Mouse (Mus musculus) limb, embryonic 14.5 days (tissue): ENCODE measurements around the gene Cfap221. TPM values are rescaled to one million over a fixed set of nuclear protein-coding genes. Genes with fewer than 3 reads are reported as not detected.

Source experiments
- ATAC-seq: fragments of 200-750 bp; cut with Nextera tagmentation; 2 replicates; pipeline ENCODE4 v1.8.0; 2017; ENCODE audit warnings: low read depth, moderate number of reproducible peaks, moderate TSS enrichment; ENCODE audit not compliant: low FRiP score
- DNase-seq: peaks from one replicate; pipeline ENCODE4 v3.0.0-alpha.2; 2015; ENCODE audit warnings: low spot score
- H3K27ac ChIP-seq: fragments of 300-500 bp; sonication (generic); replicated peaks from 2 replicates; pipeline ENCODE4 v1.5.1; 2014; ENCODE audit warnings: low read depth, mild to moderate bottlenecking, low read length, moderate library complexity, mixed read lengths
- H3K27me3 ChIP-seq: fragments of 300-500 bp; sonication (generic); 2 replicates; pipeline ENCODE4 v1.6.1; 2014; ENCODE audit warnings: low read length, mixed read lengths; ENCODE audit not compliant: control insufficient read depth, insufficient read depth
- H3K36me3 ChIP-seq: fragments of 300-500 bp; sonication (generic); 2 replicates; pipeline ENCODE4 v1.6.1; 2014; ENCODE audit warnings: mild to moderate bottlenecking, low read length, moderate library complexity, mixed read lengths; ENCODE audit not compliant: control insufficient read depth, insufficient read depth
- H3K4me1 ChIP-seq: fragments of 300-500 bp; sonication (generic); 2 replicates; pipeline ENCODE4 v1.6.1; 2014; ENCODE audit warnings: antibody characterized with exemption, low read length, mixed read lengths; ENCODE audit not compliant: control insufficient read depth, insufficient read depth
- H3K4me2 ChIP-seq: fragments of 300-500 bp; sonication (generic); replicated peaks from 2 replicates; pipeline ENCODE4 v1.6.1; 2014; ENCODE audit warnings: low read depth, mild to moderate bottlenecking, low read length, moderate library complexity; ENCODE audit not compliant: severe bottlenecking
- H3K4me3 ChIP-seq: fragments of 300-500 bp; sonication (generic); replicated peaks from 2 replicates; pipeline ENCODE4 v1.5.1; 2014; ENCODE audit warnings: low read length
- H3K9ac ChIP-seq: fragments of 300-500 bp; sonication (generic); 2 replicates; pipeline ENCODE4 v1.6.1; 2014; ENCODE audit warnings: mild to moderate bottlenecking, low read depth, low read length, moderate library complexity; ENCODE audit not compliant: severe bottlenecking
- H3K9me3 ChIP-seq: fragments of 300-500 bp; sonication (generic); 2 replicates; pipeline ENCODE4 v1.6.1; 2016; ENCODE audit warnings: low read length; ENCODE audit not compliant: control insufficient read depth
- POLR2A ChIP-seq: fragments of 200-500 bp; IDR thresholded peaks from 2 replicates; pipeline ENCODE4 v1.8.0; 2012; ENCODE audit warnings: inconsistent platforms, mild to moderate bottlenecking, moderate library complexity, borderline replicate concordance; ENCODE audit not compliant: insufficient read depth, insufficient read length; ENCODE audit errors: extremely low read depth
- WGBS: fragments of 180-500 bp; shearing (Covaris S2); extraction: QIAGEN DNeasy Blood & Tissue Kit; methylation state at CpG from one replicate; pipeline ENCODE4 v1.1.7; 2014; 5-methylcytosine and 5-hydroxymethylcytosine counted together
- polyA plus RNA-seq, 2 experiments: library from polyadenylated mRNA; depleted of rRNA in 1 of 2; stranded (reverse) in 1 of 2; unstranded in 1 of 2; fragments of >200 nt; fragmentation: Nextera tagmentation in 1 of 2; extraction: Ambion mirVana in 1 of 2; gene quantifications; 2 replicates each; pipeline versions ENCODE4 v1.2.1 to v1.2.3; 2012 to 2014

Gene Cfap221
- polyA plus RNA-seq, 2 experiments: 0.06 TPM; not detected in 1

DNA sequence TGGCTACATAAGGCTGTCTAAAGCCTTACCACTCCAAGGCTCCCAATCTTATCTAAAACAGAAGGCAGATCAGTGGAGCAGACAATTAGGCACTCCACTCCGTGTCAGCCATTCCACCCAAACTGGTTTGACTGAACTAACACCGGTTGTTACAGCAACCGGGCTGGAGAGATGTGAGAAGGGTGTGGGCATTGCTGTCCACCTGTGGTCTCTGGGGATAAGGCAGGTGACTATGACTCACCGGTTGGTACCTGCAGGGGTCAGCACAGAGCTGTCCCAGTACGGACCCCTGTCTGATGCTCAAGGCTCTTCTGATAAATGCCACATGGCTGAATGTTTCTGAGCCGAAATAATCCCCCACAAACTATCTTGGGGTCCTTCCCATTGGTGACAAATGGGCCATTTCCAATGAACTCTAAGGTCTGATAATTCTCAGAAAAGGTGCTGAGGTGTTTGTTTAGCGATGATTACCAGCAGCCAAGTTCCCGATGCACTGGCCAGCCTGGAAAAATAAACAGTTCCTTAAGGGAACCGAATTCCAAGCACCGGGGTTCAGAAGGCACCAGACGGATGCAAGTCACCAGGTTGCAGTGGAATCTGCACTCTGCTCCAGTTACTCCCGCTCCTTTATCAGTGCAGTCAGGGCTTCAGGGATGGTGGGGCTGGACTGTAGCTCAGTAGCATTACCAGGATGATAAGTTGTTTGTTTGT is 31.1 kb downstream of the Cfap221 start:
- TF ChIP-seq POLR2A: no peak
- 50% methylated on average over 12 of the region's 12 CpGs for WGBS
- no peak for ATAC-seq

DNA sequence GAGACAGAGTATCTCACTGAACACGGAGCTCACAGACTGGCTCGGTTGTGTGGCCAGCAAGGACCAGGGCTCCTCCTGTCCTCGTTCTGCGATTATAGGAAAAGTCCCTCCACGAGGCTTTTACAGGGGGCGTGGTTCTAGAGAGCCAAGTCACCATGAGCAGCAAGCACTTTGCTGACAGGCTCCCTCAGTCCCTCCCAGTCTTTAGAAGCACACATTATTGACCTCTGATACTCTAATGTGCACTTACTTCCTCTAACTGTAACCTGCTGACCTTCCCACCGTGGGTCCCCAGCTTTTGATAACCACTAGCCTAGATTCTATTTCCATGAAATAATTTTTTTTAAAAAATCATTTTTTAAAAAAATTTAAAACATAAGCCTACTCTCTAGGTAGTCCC is 37.1 kb downstream of the Cfap221 start:
- ATAC-seq (no peak), DNase-seq (no peak)
- Histone ChIP-seq H3K9me3 (no peaks in the 10 kb centered on the region), H3K27me3 (no peaks in the 10 kb centered on the region), H3K4me2 (no peak overlapping the region), H3K4me1 (no peaks in the 10 kb centered on the region), H3K9ac (no peak overlapping the region), H3K36me3 (no peaks in the 10 kb centered on the region), H3K27ac (no peak overlapping the region), H3K4me3 (no peak overlapping the region)
- 54% methylated on average over 7 of the region's 7 CpGs for WGBS
- TF ChIP-seq POLR2A: no peak

More for the DNA sequence above, 31.1 kb downstream of the Cfap221 start:
- Histone ChIP-seq H3K4me1 (no peaks in the 10 kb centered on the region), H3K9ac (no peak overlapping the region), H3K4me2 (no peak overlapping the region), H3K27me3 (no peaks in the 10 kb centered on the region), H3K27ac (no peak overlapping the region), H3K4me3 (no peak overlapping the region), H3K9me3 (no peaks in the 10 kb centered on the region), H3K36me3 (no peaks in the 10 kb centered on the region)
- no peak for DNase-seq

DNA sequence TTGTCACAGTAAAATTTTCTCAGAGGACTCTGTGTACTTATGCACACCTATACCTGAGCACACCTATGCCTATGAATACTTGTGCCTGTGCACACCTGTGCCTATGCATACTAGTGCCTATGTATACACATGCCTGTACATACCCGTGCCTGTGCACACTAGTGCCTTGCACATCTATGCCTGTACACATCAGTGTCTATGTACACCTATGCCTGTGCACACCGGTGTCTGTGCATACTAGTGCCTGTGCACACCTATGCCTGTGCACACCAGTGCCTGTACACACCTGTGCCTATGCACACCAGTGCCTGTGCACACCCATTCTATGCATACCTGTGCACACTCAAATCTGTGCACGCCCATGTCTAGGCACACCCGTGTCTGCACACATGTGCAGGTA is 37.6 kb downstream of the Cfap221 start:
- 93% methylated on average over 4 of the region's 4 CpGs for WGBS
- Histone ChIP-seq H3K4me2 (no peak overlapping the region), H3K9me3 (no peaks in the 10 kb centered on the region), H3K4me1 (no peaks in the 10 kb centered on the region), H3K27ac (no peak overlapping the region), H3K36me3 (no peaks in the 10 kb centered on the region), H3K4me3 (no peak overlapping the region), H3K9ac (no peak overlapping the region), H3K27me3 (no peaks in the 10 kb centered on the region)
- no peak for DNase-seq
- ATAC-seq: no peak
- TF ChIP-seq POLR2A: no peak

DNA sequence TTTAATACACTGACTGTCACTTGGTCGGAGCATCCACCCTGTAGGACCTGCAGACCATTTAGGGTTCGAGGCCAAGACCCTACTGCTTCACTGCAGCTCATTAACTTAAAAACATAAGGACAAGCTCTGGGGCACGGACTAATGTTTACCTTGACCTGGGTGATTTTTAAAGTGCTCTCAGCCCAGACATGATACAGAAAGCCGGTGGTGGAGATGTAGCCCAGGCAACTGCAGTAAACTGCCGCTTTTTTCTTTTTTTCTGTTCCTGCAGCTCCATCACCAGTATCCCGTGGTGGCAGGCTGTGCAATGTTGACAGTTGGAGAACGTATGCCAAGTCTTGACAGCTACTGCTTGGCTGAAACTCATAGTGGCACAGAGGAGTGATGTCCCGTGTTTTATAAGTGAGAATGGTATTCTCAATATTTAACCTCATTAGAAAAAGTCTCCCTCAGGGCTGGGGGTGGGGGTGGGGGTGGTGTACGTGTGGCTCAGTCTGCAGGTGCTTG is 39.3 kb downstream of the Cfap221 start:
- Histone ChIP-seq H3K9me3 (no peaks in the 10 kb centered on the region), H3K36me3 (no peaks in the 10 kb centered on the region), H3K4me3 (no peak overlapping the region), H3K27me3 (no peaks in the 10 kb centered on the region), H3K9ac (no peak overlapping the region), H3K27ac (no peak overlapping the region), H3K4me1 (no peaks in the 10 kb centered on the region), H3K4me2 (no peak overlapping the region)
- ATAC-seq (no peak), DNase-seq (no peak)
- no peak for TF ChIP-seq POLR2A
- WGBS: 49% methylated on average over 9 of the region's 9 CpGs

DNA sequence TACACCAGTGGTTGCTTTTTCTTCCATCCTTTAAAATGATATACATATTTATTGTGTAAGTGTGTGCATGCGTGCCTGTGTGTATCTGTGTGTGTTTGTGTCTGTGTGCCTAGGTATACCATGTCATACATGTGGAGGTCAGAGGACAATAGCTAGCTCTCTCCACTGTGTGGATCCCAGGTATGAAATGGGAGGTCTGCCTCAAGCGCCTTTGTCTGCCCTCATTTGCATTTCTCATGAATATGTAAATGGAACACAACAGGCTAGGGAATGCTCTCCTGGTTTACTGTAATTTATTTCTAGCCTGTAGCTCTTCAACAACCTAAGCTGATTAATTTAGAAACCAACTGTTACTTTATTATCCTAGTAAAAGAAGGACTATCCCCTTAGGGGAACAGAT is 42.4 kb downstream of the Cfap221 start:
- Histone ChIP-seq H3K4me2 (no peak overlapping the region), H3K4me3 (no peak overlapping the region), H3K27ac (no peak overlapping the region), H3K27me3 (no peaks in the 10 kb centered on the region), H3K9ac (no peak overlapping the region), H3K36me3 (no peaks in the 10 kb centered on the region), H3K9me3 (no peaks in the 10 kb centered on the region), H3K4me1 (no peaks in the 10 kb centered on the region)
- TF ChIP-seq POLR2A: no peak
- ATAC-seq (no peak), DNase-seq (no peak)
- 75% methylated on average over 2 of the region's 2 CpGs for whole genome bisulfite sequencing
